Mouse (Mus musculus): ENCODE data around the gene Zdhhc5.
"Not testable (repeated sequence)": the region's sequence is repeated elsewhere in the genome, so short reads cannot be mapped to it uniquely, and the experiment has no call there.

Gene Zdhhc5

DNA sequence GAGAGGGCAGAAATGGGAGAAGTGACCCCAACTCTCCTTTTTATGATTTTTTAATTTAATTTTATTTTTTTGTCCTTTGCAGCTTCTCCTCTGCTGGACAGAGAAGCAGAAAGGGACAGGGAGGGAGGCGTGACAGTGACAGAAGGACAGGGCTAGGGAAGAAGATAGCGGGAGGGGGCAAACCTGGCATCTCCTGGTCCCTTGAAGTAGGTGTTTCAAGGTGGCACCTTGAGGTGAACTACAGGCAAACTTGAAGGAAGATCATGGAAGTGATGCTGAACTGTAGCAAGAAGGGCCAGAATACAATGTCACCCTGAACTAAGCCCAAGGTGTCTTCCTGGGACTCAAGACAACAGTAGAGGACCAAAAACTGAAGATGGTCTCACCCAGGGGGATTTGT is 19.9 kb upstream of the Zdhhc5 start:
- DNase-seq, result peak in 1 of 2 experiments; percentile 40

DNA sequence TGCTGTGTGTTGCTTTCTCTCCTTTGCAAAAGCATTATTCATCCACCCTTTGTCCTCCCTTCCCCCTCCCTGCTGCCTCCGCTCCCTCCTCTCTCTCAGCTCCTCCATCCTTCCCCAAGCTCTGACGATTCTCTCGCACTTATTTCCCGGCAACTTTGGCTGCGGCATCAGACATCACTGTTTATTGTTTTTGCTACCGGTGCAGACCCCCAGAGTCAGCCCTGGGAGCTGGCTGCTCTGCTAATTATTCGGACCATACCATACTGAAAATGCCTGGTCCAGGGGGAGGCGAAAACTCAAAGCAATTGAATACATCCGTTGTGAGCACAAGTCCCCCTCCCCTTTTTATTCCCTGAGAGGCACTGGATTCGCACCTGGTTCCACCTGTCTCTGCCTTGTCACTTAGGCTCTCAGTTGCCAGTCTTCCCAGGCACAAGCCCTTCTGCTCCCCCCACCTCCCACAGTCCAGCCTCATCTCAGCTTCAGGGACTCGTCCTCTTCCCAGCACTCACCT is 19.4 kb upstream of the Zdhhc5 start:
- DNase-seq, result peak; percentile 65 to 68

DNA sequence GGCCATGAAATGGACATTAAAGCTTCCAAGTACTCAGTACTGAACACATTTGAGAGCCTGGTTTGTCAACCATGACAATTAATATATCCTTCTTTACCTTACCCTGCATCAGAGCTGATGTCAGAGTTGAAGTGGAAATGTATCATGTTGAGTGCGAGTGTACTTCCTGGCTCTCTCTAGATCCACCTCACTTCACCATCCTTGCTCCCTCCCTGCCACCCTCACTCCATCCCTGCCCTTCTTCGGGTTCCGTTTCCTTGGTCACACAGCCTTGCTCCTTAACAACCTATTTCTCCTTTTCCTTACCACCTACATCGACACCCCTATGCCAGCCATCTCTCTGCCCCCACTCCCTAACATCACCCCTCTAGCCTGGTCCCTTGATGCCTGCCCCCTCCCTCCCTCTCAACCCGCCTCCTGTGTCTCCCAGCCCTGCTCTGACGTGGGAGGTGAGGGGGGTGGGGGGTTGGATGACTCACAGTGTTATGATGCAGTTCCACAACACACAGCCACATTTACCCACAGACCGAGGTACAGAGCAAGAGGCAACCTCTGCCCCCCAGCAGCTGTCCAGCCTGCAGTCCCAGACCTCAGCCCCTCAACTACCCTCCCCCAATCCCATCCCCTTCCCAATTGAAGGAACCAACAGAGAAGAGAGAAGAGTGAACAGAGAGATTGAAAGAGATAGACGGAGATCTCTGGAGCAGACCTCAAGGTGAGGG is 18.8 kb upstream of the Zdhhc5 start, which contains the start of gene Ypel4:
Ypel4 (plus strand) TSS at position 480 of the 722 bp plus-strand sequence.
- peak; percentile 92 to 93 for DNase-seq

DNA sequence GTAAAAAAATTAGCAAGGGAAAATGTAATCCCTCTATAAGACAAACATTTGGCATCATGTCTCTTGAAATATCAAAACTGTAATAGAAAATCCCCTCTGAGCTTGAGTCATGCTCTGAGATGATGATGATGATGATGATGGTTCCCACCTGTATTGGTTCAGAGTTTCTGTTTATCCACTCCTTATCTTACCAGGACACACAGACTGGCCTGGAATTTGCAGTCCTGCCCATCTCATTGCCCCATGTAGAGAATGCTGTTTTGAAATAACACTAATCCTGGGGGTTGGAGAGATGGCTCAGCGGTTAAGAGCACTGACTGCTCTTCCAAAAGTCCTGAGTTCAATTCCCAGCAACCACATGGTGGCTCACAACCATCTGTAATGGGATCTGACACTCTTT is 17.4 kb upstream of the Zdhhc5 start:
- DNase-seq, result no peak

DNA sequence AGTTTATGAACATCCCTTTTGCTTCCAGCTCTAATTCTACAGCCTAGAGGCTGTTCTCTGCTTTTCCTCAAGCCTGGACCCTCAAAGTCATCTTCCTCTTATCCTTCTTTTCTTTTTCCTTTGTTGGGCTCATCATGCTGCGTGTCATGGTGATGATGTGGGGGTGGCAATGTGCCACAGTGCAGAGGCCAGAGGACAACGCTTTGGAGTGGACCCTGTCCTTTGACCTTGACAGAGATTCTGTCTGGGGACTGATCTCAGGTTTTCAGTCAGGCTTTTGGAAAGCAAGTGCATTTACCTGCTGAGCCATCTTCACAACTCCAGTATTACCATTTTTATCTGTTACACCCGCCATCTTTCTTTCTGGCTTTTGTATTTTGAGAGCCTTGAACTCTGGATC is 16.2 kb upstream of the Zdhhc5 start:
- DNase-seq, result no peak

DNA sequence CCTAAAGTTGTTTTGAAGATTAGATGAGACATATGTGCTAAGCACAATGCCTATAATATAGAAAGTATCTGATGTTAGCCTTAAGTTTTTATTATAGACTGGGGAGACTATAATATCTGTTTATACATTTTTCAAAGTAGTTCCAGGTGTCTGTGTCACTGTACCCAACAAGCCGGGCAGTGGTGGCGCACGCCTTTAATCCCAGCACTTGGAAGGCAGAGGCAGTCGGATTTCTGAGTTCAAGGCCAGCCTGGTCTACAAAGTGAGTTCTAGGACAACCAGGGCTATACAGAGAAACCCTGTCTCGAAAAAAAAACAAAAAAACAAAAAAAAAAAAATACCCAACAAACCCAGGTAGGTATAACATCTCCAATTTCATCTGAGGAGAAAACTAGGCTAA is 13.2 kb upstream of the Zdhhc5 start:
- not testable (repeated sequence) for DNase-seq

DNA sequence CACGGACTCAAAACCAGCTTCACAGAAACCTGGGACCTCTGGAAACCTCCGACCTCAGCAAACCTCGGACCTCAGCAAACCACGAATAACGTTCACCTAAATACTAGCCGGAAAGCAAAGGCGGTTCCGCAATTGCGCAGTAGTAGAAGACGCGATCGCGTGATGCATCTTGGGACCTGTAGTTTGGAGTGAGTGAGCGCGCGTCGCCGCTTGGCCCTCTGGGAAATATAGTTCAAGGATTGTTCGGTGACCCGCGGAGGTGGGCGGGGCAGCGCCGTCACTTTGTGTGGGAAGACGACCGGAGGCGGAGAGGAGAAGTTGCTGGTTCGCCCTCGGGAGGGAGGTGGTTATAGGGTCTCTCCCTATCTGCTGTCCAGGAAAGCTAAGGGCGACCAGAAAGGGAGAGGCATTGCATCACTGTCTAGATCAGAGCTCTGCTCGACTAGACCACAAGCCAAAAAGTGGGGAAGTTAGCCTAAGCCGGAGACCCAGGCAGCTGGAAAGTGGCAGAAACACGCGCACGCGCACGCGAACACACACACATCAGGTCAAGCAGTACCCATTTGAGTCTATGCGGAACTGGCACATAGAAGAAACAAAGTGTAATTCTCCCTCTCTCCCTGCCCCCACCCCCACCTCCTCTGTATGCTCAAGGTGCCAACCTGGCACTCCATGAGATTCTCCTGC is 12.3 kb upstream of the Zdhhc5 start, which contains the start of gene Clp1:
Clp1 (minus strand) TSS at position 179 of the 687 bp plus-strand sequence.
- peak; percentile 95 to 97 for DNase-seq

DNA sequence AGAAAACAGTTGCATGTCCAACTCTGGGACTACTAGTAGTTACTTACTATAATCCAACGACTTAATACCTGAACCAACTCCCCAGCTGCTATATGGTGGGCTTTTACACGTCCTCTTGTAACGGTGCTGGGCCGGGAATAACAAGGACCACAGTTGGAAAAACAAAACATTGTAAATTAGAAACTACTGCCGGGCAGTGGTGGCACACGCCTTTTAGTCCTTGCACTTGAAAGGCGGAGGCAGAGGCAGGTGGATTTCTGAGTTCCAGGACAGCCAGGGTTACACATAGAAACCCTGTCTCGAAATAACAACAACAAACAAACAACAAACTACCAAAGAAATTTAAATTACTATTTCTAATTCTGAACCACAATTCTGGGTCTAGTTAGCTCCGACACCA is 11.7 kb upstream of the Zdhhc5 start:
- DNase-seq, result no peak

DNA sequence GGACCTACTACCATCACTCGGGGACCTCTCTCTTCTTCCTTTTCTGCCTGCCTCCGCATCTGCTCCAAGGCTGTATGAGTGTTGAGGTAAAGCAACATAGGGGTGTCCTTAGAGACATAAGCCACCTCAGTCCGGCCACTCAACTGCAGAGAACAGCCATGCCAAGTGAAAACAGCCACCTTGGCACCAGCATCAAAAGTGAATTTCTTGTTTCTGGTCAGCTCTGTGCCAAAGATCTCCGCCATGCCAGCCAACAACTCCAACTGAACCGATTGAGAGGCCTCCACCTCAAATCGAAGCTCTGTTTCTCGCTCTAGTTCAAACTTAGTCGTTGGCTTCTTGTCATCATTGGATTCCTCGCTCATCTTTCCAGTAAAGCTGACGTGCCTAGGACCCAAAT is 10.8 kb upstream of the Zdhhc5 start:
- DNase-seq, result no peak

DNA sequence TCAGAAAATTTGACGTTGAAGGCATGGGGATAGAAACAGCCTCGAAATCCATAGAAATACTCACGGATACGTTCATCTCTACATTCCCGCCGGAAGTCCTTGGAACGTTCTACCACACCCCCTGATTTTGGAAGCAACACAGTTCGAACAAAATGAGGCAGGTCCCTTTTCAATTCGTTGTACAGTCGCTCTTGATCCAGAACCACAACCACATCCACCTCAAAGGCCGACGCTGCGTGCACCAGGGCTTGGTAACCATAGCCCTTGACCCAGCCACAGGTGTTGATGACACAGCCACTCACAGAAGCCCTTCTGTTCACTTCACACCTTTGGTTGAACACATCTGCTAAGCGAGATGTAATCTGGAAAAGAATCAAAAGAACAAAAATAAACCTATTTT is 8.9 kb upstream of the Zdhhc5 start:
- no peak for DNase-seq

DNA sequence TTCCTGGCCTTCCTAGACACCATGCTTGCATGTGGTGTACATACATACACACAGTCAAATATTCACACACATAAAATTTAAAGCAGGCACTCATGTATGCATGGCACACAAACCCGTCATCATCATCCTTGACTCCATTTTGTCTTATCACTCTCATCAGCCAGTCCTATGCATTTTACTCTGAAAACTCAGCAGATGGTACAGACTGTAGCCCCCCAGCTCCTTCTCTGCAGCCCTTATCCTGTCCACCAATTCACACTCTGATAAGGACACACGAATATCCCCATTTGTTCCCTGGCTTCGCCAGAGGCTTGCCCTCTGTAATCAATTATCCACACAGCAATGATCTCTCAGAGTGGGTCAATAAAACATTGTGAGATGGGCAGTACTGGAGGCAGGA is 6.2 kb upstream of the Zdhhc5 start:
- no peak for DNase-seq

DNA sequence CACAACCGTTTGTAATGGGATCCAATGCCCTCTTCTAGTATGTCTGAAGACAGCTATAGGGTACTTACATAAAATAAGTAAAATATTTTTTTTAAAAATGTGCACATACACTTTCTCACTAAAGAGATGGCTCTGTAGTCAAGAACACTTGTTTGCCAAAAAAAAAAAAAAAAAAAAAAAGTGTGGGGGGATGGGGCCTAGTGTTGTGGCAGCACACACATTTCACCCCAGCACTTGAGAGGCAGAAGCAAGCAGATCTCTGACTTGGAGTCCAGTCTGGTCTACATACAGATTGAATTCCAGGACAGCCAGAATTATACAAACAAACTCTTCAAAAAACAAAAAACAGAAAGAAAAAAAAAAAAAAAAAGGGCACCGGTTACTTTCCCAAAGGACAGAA is 5.7 kb upstream of the Zdhhc5 start:
- DNase-seq, result no peak

DNA sequence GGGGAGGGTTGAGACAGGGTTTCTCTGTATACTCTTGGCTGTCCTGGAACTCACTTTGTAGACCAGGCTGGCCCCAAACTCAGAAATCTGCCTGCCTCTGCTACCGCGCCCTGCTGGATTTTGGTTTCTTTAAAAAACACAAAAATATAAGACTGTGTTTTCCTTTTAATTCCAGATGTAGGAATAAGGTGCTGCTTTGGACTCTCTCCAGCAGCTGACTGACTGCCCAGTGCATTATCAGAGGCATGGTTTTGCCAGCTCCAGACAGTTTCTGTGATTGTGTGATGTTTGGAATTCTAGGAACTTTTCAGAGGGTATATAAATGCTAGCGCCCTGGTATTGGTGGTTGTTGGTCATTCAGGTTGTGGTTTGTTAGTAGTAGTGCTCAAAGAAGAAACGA is 2.4 kb upstream of the Zdhhc5 start:
- DNase-seq, result no peak

DNA sequence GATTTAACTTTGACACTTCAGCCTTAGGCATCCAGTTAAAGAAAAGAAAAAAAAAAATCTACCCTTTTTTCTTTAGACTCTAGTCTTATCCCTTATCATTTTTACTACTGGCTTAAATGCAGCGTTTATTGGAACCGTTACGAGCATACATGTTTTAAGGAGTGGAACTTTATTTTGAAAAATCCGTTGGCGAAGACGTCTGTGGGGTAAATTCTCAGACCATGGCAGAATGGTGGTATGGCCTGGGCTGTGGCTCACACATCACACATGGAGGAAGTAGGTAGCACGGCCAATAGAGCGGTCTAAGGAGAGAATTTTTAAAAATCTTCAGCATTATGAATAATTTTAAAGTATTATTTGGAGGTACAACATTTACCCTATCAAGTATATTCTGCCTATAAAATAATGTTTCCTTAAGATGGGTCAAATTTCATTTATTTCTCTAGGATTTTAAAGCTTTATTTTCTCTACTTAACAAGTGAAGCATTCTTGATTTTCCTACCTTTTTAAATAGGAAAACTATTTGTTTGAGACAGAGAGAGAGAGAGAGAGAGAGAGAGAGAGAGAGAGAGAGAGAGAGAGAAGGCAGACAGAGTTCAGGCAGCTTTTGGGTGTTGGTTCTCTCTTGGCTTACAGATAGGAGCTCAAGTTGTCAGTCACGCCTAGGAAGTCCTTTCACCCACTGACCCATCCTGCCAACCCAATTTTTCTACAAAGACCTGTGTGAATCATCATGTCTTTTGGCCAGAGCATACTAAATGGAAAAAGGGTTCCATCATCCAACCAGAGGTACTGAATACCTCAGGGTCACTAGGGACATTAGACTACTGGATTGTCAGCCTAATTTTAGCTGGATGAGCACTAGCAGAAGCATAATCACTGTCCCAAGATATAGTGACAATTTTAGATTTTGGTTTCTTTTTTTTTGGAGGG is 1.7 kb upstream of the Zdhhc5 start:
- peak in 1 of 2 experiments; percentile 34 for DNase-seq

DNA sequence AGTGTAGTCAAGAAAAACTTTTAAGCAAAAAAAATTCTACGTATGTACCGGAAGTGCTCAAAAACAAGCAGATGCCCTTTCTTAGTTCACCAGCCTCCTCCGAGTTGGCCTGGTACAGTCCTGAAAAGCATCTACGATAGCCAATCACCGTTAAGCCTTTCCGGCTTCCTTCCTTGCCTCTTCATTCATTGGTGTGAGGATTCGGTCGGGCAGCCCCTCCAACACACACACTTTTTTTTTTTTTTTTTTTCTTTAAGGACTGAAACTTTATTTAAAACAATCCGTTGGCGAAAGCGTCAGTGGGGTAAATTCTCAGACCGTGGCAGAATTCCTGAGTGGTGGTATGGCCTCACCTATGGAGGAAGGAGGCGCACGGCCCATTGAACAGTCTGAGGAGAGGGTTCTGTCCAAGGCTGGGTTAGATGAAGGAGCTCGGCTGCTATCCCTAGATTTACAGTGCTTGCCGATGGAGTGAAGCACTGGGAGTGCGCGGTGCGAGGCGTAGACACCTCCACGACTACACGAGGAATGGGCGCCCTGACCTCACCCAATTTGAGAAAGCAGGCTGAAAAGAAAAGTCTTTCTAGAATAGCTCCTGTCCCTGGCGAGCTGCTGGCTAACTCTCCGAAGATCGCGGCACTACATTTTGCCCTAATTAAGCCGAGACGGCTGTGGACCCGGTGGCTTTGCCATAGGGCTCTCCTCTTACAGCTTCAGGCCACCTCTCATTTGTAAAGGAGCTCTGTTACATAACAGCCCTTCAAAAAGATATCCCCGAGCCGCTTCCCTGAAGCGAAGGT is 782 bp upstream of the Zdhhc5 start:
- peak; percentile 82 to 86 for DNase-seq

DNA sequence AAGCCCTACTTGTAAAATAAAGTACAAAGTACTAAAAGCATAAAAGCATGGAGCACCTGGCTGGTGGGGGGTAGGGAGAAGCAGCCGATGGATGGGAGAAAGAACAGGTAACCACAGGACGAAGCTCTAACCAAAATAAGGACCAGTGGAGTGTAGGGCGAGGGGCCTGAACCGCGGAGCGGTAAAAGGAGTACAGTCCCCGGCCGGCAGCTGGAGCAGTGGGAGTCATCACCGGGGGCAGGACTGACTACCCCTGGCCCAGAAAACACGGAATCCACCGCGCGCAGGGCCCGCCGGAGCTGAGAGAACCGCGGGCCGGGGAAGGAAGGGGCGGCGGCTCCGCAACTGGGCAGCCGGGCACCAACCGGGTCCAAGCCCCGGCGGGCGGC is 564 bp downstream of the Zdhhc5 start:
- DNase-seq, result no peak

DNA sequence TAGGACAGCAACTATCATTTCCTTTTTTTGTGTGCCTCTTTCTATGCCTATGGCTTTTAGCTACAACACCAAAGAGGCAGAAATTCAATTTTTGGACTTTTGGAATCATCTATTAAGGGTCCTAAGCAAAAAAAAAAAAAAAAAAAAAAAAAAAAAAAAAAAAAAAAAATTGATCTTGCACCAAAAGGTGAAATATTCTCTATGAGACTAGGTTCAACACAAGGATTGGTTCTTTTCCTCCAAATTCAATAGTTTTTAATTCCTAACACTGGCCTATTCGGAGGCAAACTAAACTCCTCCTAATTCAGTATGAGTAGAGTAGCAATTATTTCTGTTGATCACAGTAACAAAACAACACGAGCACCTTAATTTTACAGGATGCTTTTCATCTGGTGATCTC is 3.1 kb downstream of the Zdhhc5 start:
- DNase-seq, result no peak

DNA sequence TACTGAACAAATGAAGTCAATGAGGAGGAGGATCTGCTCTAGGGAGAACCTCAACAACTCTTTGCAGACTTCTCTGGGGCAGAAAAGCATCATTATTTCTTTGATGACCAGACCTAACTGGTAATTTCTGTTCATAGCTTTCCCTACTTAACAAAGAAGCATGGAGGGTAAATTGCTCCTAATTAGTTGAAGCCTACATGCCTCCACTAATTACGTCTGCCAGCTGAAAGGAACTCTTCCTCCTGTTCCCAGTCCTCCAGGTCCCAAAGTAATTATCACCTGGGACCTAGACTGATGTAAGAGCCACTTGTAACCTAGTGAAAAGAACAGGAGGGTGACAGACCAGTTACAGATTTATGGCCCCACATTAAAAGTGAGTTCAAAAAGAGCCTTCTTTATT is 7.5 kb downstream of the Zdhhc5 start:
- DNase-seq, result no peak

DNA sequence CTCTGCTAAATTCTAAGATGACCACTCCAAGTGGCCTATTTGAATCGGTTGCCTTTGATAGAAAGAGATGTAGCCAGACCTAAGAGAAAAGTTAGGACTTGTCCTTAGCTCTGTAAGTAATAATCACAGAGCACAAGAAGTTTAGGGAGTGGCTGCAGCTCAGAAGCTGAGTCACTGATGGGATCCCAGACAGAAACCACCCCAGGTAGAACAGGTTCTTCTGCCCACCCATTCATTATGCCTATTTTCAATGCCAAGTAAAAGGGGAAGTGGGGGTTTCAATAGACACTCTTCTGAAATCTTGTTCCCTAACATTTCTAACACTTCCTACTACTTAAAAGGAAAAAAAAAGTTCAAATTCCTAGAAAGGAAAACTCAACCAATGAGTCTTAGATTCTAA is 9.7 kb downstream of the Zdhhc5 start:
- DNase-seq, result no peak

DNA sequence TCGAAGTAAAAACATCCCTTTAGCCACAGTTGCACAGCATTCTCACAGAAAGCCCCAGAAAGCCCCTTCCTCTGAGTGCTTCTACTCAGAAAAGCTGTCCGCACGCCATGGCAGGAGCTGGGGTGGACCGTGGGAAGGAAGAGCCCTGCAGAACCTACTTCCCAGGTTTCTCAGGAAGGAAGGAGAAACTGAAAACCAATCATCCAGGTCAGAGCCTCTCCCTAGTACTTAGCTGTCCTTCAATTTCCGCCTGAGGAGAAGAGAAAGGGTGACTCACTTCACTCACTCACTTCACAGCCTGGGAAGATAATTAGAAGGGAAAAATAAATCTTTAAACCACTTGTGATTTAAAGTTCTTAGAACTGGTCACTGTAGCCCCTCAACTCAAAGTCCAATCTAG is 10.7 kb downstream of the Zdhhc5 start:
- DNase-seq, result no peak

DNA sequence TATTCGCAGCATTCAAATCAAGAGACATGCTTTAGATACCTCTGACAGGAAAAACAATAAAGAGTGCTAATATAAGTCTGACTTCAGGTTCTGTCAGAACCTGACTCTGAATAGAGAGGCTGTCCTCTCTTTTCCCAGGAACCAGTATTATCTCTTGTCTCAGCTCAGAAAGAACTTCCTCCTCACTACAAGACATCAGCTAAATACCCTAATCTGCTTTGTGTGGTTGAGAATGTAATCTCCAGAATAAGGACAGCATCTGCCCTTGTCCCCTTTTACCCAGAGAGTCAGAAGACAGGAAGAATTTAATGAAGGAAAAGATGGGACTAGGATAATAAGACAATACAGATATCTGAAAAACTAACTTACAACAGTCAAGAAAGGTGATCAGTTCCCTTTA is 11.5 kb downstream of the Zdhhc5 start:
- no peak for DNase-seq

DNA sequence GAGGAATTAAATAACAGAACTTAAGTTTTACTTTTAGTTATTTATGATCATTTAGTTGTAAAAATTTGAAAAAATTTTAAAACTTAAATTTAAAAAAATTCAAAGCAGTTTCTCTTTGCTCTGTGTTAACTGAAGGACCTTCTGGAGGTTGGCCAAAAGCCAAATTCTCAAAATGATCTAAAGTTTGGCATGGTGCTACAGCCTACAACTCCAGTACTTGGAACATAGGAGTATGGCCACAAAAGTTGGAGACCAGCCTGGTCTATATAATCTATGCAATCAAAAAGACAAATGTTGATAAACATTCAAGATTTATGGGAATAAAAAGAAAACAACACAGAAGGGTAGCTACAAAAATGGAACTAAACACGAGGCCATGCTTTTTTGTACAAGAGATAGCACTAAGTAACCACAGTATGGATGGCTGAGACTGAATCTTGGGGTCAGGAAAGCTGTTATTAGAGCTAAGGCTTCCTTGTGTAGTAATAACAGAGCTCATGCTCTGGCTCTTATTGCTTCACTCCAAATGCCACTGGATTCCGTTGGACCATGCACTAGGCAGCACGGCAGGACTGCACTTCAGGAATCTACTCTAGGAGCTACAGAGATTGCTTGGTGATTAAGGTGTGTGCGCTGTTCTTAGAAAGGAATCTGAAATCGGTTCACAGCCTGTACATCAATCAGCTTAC is 19.8 kb downstream of the Zdhhc5 start:
- DNase-seq, result no peak
